Mouse (Mus musculus) thymus, adult 2 months (tissue): ENCODE results near the gene Msi2. TPM values are rescaled to one million over a fixed set of nuclear protein-coding genes. Genes with fewer than 3 reads are reported as not detected.

Experiments
- DNase-seq: peaks from one replicate; pipeline ENCODE4 v3.0.0; 2021
- H3K27ac ChIP-seq: fragments of 200-500 bp; 2 replicates; pipeline ENCODE4 v1.5.1; 2012; ENCODE audit warnings: low read length, control low read depth; ENCODE audit not compliant: control insufficient read depth, insufficient read depth
- H3K27me3 ChIP-seq: fragments of 200-500 bp; 2 replicates; pipeline ENCODE4 v1.6.1; 2012; ENCODE audit warnings: mild to moderate bottlenecking, low read length, moderate library complexity, mixed read lengths; ENCODE audit not compliant: control insufficient read depth, insufficient read depth
- H3K36me3 ChIP-seq: fragments of 200-500 bp; 2 replicates; pipeline ENCODE4 v1.6.1; 2012; ENCODE audit warnings: mild to moderate bottlenecking, low read length, moderate library complexity; ENCODE audit not compliant: control insufficient read depth, insufficient read depth
- H3K4me1 ChIP-seq: fragments of 200-500 bp; replicated peaks from 2 replicates; pipeline ENCODE4 v1.6.1; 2012; ENCODE audit warnings: low read length; ENCODE audit not compliant: control insufficient read depth, insufficient read depth
- H3K4me3 ChIP-seq: fragments of 200-500 bp; 2 replicates; pipeline ENCODE4 v1.5.1; 2012; ENCODE audit warnings: mild to moderate bottlenecking, low read length, control low read depth, moderate library complexity; ENCODE audit not compliant: control insufficient read depth, insufficient read depth
- CTCF ChIP-seq: fragments of 200-500 bp; IDR thresholded peaks from 2 replicates; pipeline ENCODE4 v1.5.1; 2012; ENCODE audit warnings: mild to moderate bottlenecking, control low read depth, low read length, moderate library complexity, borderline replicate concordance; ENCODE audit not compliant: control insufficient read depth, poor library complexity, insufficient read depth; ENCODE audit errors: extremely low read depth
- POLR2A ChIP-seq: fragments of 200-500 bp; IDR thresholded peaks from 2 replicates; pipeline ENCODE4 v1.6.1; 2012; ENCODE audit warnings: mild to moderate bottlenecking, low read length, control low read depth, moderate library complexity; ENCODE audit not compliant: control insufficient read depth, poor library complexity, insufficient read depth; ENCODE audit errors: extremely low read depth
- WGBS: fragments of 180-500 bp; shearing (Covaris S2); methylation state at CpG from one replicate; pipeline ENCODE4 v1.1.7; 2018; 5-methylcytosine and 5-hydroxymethylcytosine counted together
- polyA plus RNA-seq: library from polyadenylated mRNA; depleted of rRNA; stranded (reverse); fragments of >200 nt; gene quantifications from 2 replicates; pipeline ENCODE4 v1.2.3, GENCODE M21; 2012

Msi2 gene
- polyA plus RNA-seq, 1 experiment = 51.3 TPM

GRCm38 (mm10) chr11:88367501-88367900 is 350.8 kb downstream of the Msi2 start:
- no peak overlapping the region for H3K27ac ChIP-seq
- no peaks in the 10 kb centered on the region for H3K4me1 ChIP-seq
- DNase-seq = no peak
- H3K27me3 ChIP-seq = no peaks in the 10 kb centered on the region
- H3K4me3 ChIP-seq = no peak overlapping the region
- H3K36me3 ChIP-seq = no peaks in the 10 kb centered on the region
- WGBS = 91% methylated on average over 4 of the region's 4 CpGs
- no peak for TF ChIP-seq CTCF

DNA sequence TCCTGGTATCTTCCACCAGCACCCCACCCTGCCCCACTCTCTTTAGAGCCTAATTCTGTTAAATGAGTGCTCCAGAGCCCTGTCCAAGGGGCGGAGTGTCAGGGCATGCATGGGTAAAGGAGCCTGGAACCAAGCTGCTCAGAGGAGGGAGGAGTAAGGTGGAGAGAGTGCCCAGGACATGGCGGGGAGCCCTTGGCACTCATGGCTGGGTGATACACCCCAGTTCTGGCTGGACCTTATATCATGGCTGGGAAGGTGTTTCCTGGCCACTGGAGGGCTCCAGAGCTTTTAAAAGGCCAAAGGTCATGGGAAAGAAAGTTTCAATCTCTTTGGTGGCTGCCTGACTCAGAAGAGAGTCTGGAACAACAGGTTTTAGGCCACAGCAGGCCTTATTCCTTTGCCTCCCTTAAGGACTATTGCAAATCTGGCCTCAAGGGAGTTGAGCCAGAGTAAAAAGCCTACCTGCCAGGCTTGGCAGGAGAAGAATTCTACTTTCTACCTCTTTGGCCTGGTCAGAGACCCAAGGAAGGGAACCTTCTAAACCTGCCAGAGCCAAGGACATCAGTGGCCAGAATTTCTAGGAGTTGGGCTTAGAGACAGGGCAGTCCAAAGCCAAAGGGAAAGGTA is 352.3 kb downstream of the Msi2 start:
- no peaks in the 10 kb centered on the region for H3K27me3 ChIP-seq
- TF ChIP-seq POLR2A (no peak), CTCF (no peak)
- no peak overlapping the region for H3K4me3 ChIP-seq
- WGBS = 98% methylated on average over 2 of the region's 2 CpGs
- no peaks in the 10 kb centered on the region for H3K4me1 ChIP-seq
- no peaks in the 10 kb centered on the region for H3K36me3 ChIP-seq
- no peak overlapping the region for H3K27ac ChIP-seq
- DNase-seq = no peak

DNA sequence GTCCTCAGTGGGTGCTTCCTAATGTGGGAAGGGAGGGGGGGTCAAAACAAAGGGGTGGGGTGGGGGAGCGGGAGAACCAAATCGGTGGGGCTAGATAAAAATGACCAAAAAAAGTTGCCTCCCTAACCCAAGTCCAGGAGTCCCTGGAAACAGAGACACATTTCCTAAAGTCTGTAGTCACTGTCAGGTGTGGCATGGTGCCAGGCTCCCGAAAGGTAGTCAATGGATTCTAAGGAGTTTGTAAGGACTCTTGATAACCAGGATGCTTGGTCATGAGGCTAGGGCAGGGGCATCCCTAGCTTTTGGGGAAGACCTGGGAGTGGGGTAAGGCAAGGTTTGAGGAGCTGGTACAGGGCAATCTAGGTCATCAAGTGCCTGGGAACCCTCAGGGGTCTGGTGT is 354.1 kb downstream of the Msi2 start:
- Histone ChIP-seq H3K27ac (no peak overlapping the region), H3K27me3 (no peaks in the 10 kb centered on the region), H3K4me1 (no peaks in the 10 kb centered on the region), H3K36me3 (no peaks in the 10 kb centered on the region), H3K4me3 (no peak overlapping the region)
- no peak for DNase-seq
- WGBS = 95% methylated on average over 3 of the region's 3 CpGs
- TF ChIP-seq CTCF (no peak), POLR2A (no peak)

GRCm38 (mm10) chr11:88363481-88363880 is 354.8 kb downstream of the Msi2 start:
- H3K4me1 ChIP-seq = no peaks in the 10 kb centered on the region
- DNase-seq = no peak
- no peaks in the 10 kb centered on the region for H3K36me3 ChIP-seq
- H3K4me3 ChIP-seq = no peak overlapping the region
- H3K27ac ChIP-seq = no peak overlapping the region
- H3K27me3 ChIP-seq = no peaks in the 10 kb centered on the region
- WGBS = 96% methylated on average over 14 of the region's 14 CpGs
- TF ChIP-seq POLR2A (no peak), CTCF (no peak)

- Histone ChIP-seq H3K4me1 (no peaks in the 10 kb centered on the region), H3K4me3 (no peak overlapping the region), H3K27ac (no peak overlapping the region), H3K27me3 (no peaks in the 10 kb centered on the region), H3K36me3 (no peaks in the 10 kb centered on the region)
- no peak for DNase-seq
- TF ChIP-seq CTCF (no peak), POLR2A (no peak)
- 92% methylated on average over 7 of the region's 7 CpGs for WGBS
Measured at GRCm38 (mm10) chr11:88359736-88360135, 358.6 kb downstream of the Msi2 start.

- H3K27ac ChIP-seq = no peak overlapping the region
- 93% methylated on average over 9 of the region's 9 CpGs for WGBS
- TF ChIP-seq POLR2A = no peak
- no peak for TF ChIP-seq CTCF
Measured at GRCm38 (mm10) chr11:88357325-88357724, 361.0 kb downstream of the Msi2 start.

DNA sequence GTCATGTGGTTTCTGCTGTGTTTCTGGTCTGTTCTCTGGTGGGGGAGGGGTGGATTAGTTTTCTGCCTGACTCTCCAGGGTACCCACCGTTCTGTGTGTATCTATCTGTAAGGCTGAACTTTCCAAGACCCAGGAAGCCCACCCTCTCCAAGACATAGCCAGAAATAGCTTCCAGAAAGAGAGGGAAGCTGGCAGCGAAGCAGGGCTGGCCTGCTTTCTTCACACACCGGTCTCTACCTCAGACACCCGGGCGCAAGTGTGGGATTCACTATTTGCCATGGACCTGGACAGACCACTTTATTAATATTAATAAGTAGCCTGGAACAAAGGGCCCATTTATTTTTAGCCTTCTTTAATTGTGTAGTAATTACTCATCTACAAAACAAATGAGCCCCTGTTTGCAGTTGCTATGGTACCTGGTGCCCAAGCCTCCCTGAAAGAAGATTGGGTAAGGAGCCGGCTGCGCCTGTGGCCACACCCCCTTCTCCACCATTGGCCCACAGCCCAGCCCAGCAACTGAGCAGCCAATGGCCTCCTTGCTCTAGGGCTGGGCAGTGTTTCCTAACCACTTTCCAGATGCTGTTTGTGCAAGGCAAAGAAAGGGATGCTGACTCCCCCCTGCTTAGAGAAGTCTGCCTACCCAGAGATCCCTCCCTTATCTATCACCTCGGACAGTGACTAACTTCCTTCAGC is 361.6 kb downstream of the Msi2 start:
- 92% methylated on average over 8 of the region's 8 CpGs for WGBS
- no peaks in the 10 kb centered on the region for H3K4me1 ChIP-seq
- H3K4me3 ChIP-seq = no peak overlapping the region
- no peaks in the 10 kb centered on the region for H3K27me3 ChIP-seq
- no peak for DNase-seq
- TF ChIP-seq POLR2A = no peak
- no peak for TF ChIP-seq CTCF
- H3K36me3 ChIP-seq = no peaks in the 10 kb centered on the region
- H3K27ac ChIP-seq = no peak overlapping the region

More at GRCm38 (mm10) chr11:88357325-88357724, 361.0 kb downstream of the Msi2 start:
- Histone ChIP-seq H3K4me1 (no peaks in the 10 kb centered on the region), H3K27me3 (no peaks in the 10 kb centered on the region), H3K4me3 (no peak overlapping the region), H3K36me3 (no peaks in the 10 kb centered on the region)
- no peak for DNase-seq
